Mouse (Mus musculus) CD4-positive helper T cell, adult 2 months (primary cell): ENCODE measurements around the gene Rhobtb3.

Experiments
- DNase-seq: peaks from one replicate; pipeline ENCODE4 v3.0.0-alpha.2; 2012; ENCODE audit warnings: low read depth, missing footprints, low spot score

The Rhobtb3 gene

DNA sequence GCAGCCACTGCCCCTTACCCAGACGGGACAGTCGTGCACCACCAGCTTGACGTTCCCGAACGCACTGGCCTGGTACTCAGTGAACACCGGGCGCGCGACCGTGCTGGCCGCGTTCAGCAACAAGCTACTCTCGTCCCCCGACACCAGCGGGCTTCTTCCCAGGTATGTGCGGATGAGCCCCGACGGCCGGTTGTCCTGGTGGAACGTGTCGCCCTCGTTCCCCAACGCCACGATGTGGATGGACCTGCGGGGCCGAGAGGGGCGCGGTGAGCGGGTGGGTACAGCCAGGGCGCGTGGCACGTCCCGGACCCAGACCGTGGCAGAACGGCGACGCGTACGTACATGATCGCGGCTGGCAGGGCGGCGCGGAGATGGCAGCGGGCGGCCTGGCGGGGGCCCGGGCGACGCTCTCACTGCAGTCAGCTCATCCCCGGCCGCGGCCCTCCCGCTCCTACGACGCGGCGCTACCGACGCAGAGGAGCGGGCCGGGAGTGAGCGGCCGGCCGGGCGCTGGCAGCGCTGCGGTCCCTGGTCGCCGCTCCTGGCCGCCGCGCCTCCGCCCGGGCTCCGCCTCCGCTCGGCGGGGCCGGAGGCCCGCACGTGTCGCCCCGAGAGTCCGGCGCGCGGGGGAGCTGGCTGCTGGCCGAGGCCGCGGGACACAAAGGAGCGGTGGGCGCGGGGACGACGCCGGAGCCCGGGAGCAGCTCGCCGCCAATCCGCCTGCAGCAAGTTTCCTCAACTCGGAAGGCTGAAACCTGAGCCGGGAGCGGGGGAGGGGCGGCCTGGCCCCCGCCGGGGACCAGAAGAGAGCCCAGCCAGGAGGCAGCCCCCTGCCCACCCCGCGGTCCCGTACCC lies at the start of gene Rhobtb3:
Rhobtb3 (minus strand) TSS at position 737 of the 855 bp plus-strand sequence.
- peak; percentile 24 for DNase-seq

DNA sequence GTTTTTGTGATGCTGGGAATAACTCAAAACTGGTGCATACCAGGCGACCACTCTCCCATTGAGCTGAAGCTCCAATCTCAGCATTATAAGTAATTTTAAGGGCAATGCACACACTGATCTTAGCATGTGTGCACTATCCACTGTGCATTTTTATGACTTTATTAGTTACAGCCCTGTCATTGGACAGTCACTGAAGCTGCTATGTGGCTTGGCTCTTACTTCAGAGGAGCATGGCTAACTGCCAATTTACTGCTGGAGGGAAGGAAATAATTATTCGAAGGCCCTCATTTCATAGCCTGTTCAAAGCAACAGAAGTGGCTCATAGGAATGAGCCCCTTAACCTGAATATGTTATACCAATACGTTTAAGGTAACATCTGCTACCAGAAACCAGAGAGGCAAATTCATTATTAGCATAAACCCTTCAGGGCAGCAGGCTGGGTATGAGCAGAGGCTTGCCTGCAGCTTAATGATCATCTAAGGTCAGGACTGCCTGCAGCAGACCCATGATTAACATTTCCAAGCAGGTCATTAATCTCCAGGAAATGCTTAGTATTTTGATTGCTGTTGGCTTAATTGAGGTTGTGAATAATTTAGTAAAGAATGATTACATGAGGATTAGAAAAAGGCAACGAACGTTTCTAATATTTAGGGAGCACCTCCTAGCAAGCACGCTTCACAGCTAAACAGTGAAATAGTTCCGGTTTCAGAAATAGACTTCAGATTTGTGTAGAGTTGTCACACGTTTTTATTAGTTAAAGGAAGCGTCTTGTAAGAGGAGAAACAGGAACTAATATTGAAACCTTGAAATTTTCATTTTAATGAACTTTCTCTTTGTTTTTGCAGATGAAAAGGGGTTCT lies 48.7 kb upstream of the Rhobtb3 start:
- no peak for DNase-seq

- no peak for DNase-seq
These were observed 44.4 kb upstream of the Rhobtb3 start for GRCm38 (mm10) chr13:75988096-75988495.

- DNase-seq = peak; percentile 26
These were observed 38.2 kb upstream of the Rhobtb3 start for GRCm38 (mm10) chr13:75981901-75982300.

DNA sequence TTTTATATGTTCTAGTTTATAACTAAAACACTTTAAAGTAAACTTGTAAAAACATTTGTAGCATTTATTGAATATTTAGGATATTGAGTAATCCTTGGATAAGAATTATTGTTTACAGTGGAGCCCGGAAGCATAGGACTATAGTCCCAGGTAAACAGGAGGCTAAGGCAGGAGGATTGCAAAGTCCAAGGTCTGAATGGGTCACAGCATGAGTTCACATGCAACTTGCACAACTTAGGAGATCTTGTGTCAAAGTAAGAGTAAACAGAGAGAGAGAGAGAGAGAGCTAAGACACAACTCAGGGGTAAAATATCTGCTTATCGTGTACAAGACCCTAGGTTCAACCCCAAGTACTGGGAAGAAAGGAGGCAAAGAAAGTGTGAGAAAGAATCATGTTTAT lies 32.9 kb upstream of the Rhobtb3 start:
- DNase-seq = no peak

DNA sequence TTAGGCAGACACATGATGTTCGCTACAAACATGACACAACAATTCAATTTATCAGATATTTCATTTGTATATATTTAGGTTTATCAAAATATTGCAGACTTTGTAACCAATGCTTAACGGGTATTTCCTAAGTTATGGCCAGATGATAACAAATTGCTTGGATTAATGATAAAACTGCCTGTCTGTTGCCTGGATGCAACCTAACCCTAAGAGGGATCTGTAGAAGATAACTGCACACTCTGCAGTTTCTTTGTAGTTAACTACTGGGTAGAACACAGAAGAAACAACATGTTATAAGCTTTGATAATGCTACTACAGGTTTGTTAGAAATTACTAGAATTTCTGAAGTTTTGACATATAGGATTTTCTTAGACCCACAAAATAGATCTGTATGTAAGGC lies 32.5 kb upstream of the Rhobtb3 start:
- no peak for DNase-seq

- DNase-seq = no peak
These were observed 31.9 kb upstream of the Rhobtb3 start for GRCm38 (mm10) chr13:75975629-75976028.

GRCm38 (mm10) chr13:75974481-75974880 lies 30.8 kb upstream of the Rhobtb3 start:
- DNase-seq = no peak

- DNase-seq = no peak
These were observed 23.1 kb upstream of the Rhobtb3 start, which contains the start of gene Spata9 for GRCm38 (mm10) chr13:75966850-75967249. Spata9 (plus strand) TSS chr13:75967150.

DNA sequence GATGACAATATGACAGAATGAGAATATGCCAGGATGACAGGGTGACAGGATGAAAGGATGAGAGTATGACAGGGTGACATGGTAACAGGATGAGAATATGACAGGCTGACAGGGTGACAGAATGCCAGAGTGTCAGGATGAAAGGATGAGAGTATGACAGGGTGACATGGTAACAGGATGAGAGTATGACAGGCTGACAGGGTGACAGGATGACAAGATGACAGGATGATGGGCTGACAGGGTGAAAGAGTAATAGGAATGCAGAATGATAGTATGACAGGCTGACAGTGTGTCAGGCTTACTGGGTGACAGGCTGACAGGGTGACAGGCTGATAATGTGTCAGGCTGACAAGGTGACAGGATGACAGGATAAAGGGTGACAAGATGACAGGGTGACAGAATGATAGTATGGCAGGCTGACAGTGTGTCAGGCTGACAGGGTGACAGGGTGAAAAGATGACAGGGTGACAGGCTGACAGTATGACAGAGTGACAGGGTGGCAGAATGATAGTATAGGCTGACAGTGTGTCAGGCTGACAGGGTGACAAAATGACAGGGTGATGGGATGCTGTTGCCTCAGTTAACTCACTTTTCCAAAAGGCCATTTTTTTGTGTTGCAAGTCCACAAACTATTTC lies 11.8 kb upstream of the Rhobtb3 start:
- DNase-seq = no peak

DNA sequence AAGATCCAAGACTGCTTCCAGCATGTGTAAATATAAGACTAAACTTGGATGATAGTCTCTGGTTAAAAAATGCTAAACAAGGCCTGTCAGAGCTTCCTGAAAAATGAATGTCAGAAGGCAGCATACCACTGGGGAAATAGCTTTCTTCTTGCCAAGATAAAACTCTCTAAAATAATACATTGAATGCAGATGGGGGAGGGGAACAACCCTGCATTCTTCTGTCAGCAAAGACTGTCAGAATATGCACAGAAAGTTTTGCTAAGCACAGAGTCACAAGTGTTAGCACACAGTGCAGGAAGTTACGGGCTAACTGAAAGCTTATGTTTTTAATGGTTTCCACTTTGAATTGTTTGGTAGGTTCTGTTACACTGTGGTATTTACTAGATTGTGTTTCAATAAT lies 6.6 kb upstream of the Rhobtb3 start:
- DNase-seq = no peak

GRCm38 (mm10) chr13:75944044-75944820 lies 507 bp upstream of the Rhobtb3 start:
- no peak for DNase-seq

DNA sequence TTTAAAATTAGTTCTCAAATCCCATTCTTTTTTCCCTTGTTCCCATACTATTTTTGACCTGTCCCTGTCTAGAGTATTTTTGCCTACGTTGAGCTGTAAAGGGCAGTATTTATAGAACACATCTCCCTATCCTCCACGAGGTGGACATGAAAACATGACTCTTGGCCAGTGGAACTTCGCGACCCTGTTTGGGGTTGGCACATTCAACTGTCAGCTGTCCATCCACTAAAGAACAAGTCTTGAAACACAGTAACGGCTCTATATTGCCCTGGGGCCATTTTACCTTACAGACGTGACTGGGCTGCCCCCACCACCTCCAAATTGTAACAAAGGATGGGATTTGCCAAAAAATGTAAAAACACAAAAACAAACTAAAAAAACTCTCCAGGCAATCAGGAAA lies 994 bp downstream of the Rhobtb3 start:
- no peak for DNase-seq

DNA sequence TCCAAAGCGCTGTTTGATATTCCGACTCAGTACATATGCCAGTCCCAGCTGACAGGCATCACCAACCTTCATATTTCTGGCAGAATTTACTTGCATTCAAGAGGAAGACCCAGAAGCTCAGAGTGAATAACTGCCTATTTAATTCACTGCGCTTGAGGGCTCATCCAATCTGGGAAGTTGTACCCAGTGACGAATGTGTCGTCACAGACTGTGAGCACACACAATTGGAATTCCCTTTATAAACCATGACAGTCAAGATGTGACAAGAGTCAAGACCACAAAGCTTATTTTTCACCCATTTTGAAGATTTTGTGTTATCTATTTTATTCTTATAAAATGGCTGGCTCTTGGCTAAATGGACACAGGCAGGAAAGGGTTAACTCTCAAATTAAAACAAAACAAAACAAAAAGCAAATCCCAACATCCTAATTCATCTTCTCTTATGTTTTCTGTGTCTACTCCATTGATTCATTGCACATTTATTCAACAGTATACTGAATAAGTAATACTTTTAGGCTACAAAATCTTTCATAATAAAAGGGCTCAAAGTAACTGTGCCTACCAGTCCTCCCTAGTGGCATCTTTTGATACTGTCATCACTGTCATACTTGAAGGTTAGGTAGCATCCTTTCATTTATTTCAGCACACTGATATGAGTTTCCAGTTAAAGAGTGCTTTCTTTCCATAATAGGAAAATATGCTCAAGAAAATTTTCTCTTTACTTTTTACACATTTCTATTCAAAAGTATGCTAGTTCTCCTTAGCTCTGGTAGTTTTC lies 2.0 kb downstream of the Rhobtb3 start:
- no peak for DNase-seq

GRCm38 (mm10) chr13:75940791-75941517 lies 2.8 kb downstream of the Rhobtb3 start:
- no peak for DNase-seq

DNA sequence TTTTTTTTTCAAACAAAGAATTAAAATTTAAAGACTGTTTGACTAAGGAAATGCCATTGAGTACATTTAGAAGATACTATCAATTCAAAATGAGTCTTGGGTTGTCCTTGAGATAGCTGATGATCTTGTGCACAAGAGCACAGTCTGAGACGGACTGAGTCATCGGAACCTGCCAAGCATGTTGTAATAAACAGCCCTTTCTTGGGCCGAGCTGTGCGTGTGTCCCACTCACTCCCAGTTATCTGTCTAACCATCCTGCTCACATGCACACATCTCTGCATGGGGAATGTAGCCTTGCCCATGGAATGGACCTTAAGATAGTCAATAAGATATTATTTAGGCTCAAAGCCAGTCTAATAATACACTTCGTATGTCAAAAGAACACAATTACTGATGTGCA lies 4.9 kb downstream of the Rhobtb3 start:
- no peak for DNase-seq

DNA sequence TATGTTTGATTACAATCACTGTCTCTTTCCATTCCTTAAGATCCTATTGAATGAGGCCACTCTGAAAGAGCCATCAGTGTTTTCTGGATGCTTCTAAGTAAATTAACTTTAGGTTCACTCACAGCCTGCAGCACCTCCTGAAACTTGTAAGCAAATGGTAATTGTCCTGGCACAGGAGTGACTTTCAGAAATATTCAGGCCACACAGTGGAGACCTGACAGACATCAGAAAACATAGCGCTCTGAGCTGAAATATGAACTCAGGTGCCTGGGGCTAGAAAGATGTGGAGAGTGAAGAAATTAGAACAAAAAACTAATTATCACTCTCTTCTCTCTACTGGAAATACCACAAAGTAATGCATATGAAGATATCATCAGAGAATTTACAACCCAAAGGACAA lies 10.4 kb downstream of the Rhobtb3 start:
- no peak for DNase-seq

GRCm38 (mm10) chr13:75931073-75931472 lies 12.7 kb downstream of the Rhobtb3 start:
- no peak for DNase-seq

GRCm38 (mm10) chr13:75930660-75931059 lies 13.1 kb downstream of the Rhobtb3 start:
- DNase-seq = no peak

DNA sequence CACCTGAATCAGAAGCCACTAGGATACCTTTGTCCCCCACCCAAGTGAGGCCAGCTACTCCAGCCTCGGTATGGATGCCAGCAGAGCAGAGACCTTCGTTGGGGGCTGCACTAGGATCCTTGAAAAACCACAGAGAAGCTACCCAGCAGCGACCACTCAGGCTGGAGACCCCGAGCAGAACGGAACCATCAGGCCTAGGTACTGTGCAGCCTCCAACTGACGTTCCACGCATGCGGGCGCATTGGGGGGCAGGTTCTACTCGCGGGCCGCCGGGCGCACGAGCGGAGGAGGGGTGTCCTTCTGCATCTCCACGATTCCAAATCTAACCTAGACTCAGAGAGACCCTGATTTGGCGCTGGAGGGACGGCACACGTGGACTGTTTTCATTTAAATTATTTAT lies 13.7 kb downstream of the Rhobtb3 start:
- no peak for DNase-seq
